Mouse (Mus musculus) neural tube, embryonic 10.5 days (tissue): ENCODE measurements around the gene Yars.
"Not testable (repeated sequence)": the region's sequence is repeated elsewhere in the genome, so short reads cannot be mapped to it uniquely, and the experiment has no call there.

Experiments used
- DNase-seq: peaks from one replicate; pipeline ENCODE4 v3.0.0-alpha.2; 2017; ENCODE audit warnings: low spot score; ENCODE audit errors: extremely low spot score

Yars gene

DNA sequence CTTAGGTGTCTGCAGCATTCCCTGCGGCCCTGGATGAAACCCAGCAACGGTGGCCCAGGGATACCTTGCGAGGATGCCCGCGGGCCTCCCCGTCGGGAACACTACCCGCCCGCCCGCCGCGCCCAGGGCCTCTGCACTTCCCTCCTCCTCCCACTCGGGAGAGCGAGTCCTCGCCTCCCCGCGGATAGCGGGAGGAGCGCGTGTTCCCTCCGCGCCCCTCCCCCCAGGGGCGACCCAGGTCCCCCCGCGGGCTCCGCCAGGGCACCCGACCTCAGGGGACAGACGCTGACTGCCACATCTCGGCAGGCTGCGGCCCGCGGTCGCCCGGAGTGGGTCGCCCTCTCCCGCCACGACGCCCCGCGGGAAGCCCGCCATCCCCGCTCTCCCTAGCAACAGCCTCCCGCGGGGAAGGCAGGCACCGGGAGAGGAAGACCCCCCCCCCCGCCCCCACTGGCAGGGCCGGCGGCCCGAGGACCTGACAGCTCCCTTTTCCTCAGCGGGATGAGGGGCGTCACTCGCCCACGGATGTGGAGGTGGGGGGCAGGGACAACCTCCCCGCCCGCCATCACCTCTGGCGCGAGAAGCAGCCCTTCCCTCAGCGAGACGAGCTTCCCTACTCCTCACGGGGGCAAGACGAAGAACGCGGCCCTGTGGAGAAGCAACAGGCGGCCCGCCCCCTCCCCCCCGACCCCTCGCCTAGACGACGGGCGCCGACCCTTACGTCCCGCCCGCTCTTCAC, 588 bp upstream of the Yars start:
- no peak for DNase-seq

DNA sequence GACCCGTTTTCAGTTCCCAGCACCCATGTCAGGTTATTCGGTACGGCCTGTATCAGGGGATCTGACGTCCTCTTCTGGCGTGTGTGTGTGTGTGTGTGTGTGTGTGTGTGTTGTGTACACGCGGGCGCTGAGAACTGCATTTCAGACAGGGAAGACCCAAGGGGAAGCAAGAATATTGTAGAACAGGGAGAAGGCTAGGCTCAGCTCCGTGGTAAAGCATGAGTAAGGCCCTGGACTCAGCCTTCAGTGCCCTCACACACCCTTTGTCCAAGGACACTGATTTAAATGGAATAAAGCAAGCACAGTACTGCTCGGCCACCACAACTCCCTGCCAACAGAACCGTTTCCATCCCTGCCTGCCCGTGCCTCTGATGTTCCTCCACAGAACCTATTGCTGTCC, 978 bp downstream of the Yars start:
- no peak for DNase-seq

DNA sequence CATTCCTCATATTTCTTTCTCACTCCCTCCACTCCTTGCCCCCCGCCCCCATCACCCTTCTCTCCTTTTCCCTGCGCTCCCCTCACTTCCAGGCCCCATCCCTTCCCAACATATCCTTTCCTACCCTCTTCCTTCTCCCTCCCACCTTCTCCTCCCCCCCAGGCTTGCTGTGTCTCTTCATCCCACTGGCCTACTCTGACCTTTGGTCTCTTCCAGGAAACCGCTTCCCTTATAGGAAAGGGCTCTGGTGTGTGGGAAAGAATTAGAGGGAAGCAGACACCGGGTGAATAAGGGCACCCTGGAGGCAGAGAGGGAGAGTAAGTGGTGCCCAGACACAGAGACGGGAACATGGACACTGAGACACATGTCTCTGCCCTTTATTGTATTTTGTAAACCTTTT, 2.1 kb downstream of the Yars start:
- DNase-seq, result no peak

DNA sequence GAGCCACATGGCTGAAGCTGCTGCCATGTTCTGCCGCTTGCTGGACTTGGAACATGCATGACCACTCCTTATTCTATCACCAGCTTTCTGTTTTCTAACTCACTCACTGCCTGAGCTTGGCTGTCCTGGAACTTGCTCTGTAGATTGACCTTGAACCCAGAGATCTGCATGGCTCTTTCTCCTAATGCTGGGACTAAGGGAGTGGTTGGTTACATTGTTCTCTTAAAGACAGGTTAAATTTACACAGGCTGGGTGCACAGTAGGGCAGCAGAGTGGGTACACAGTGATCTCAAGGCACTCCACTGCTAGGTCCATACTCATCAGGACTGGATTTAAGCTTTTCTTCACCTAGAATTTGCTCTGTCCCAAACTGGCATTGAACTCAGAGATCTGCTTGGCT, 4.7 kb downstream of the Yars start:
- DNase-seq, result no peak

DNA sequence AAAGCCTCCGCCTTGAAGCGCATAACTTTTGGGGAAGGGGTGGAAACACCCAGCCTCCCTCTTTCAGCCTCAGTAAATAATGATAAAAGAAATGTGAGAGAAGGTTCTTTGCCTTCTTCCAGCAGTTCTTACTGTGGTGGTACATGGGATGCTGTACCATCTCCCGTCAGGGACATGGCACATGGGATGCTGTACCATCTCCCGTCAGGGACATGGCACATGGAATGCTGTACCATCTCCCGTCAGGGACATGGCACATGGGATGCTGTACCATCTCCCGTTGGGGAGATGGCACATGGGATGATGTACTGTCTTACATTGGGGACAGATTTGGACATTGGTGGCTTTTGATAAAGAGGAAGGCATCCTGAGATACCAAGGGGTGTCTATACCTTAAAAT, 8.0 kb downstream of the Yars start:
- DNase-seq, result no peak

DNA sequence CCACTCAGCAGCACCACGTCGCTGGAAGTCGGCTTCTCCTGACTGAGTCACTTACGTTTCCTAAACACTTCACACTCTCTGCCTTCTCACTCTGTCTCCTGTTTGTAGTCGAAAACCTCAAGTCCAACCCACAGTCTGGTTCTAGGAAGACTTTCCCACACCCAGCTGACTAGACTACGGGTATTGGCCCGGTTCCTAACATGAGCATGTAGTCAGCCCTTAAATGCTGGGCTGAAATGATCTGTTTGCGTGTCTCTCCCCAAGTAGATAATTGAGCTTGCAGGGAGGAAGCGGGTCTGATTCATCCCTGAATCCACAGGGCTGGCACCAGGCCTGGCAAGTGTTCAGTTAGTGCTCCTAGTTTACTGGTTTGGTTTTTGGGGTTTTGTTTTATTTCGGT, 15.1 kb downstream of the Yars start:
- DNase-seq, result no peak

DNA sequence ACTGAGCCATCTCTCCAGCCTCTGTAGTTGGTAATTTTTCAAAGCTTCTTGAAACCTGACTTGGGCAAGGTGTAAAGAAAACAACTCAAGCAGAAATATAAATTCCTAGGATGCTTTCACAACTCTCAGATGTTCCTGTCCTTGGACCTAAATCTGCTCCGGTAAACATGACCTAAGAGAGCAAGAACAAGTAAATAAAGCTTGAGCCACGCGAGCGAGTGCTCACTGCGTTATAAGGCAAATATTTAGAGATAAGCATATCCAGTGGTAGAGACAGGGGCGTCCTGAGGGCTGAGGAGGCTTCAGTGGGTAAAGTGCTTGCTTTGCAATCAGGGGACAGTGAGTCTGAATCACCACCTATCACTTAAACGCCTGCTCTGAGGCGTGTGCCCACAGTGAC, 17.2 kb downstream of the Yars start:
- DNase-seq, result no peak

DNA sequence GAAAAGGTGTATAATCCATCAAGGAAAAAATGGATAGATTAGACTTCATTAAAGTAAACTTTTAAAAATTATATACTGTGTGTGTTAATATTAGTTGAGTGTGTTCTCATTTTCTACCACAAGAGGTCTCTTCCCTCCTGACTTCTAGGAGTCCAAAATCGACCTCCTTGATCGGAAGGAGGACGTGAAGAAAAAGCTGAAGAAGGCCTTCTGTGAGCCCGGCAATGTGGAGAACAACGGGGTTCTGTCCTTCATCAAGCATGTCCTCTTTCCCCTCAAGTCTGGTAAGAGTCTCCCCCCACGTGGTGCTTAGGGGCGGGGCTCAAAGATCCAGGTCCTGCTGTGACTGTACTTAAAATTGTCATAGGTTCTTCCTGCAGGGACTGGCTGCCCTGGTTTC, 19.9 kb downstream of the Yars start:
- no peak for DNase-seq

DNA sequence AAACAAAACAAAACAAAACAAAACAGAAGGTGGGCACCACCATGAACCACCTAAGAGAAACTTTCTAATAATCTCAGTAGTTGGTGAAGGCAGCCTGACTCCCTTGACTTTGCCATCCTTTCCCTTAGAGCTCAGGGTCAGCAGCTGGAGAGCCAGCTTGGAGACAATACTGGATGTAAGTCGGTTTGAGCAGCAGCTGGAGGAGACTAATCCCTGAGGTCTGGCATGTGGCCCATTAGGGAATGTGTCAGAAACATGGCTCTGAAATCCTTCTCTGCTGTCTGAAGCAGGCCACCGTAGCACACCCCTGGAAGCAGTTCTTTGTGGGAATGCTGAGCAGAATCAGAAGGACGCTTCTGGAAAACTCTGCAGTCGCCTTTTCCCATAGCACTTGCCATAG, 21.9 kb downstream of the Yars start:
- no peak for DNase-seq

DNA sequence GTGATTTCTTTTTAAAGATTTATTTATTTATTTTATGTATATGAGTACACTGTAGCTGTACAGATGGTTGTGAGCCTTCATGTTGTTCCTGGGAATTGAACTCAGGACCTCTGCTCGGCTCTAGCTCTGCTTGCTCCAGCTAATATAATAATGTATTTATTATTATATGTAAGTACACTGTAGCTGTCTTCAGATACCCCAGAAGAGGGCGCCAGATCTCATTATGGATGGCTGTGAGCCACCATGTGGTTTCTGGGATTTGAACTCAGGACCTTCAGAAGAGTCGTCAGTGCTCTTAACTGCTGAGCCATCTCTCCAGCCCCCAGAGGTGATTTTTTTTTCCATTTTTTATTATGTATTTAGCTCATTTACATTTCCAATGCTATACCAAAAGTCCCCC, 22.9 kb downstream of the Yars start:
- DNase-seq, result not testable (repeated sequence)

DNA sequence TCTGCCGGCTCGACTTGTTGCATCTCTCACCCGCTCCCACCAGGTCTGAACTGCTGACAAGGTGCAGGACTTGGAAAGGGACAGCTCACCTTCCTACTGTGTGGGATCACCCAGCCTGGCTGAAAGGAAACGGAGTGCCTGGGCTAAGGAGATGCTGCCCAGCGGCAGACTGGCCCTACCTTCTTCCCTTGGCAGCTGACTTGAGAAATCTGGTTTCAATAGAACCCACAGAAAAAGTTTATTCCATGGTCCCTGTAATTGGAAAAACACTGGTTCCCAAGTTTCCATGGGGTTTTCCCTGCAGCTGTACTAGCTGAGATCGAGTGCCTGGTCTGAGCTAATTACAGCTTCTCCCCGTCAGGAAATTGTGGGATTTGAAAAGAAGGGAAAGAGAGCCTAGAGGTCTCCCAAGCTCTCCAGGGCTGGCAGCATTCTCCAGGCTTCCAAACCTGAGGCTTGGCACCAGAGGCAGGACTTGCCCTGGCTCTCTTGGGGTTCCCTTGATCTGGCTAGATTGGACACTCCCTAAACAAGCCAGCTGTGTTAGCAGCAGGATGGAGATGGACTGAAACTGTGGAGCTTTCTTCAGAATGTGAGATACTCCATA, 29.1 kb downstream of the Yars start:
- DNase-seq, result no peak

DNA sequence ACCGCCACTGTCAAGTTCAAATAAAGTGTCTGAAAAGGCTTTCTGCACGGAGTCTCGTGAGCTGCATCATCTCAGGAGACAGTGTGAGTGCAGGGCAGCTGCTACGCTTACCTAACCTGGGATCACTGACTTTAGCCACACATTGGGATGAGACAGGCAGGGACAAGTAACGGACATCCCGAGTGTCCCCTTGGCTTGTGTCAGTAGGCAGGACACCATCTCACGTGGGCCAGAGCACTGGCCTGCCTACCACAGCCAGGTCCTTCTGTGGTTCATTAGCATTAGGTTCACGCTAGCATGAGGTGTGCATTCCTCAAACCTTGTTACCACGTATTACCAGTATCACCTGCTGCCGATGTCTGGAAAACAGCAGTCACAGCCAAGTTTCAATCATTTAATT, 29.6 kb downstream of the Yars start:
- no peak for DNase-seq

DNA sequence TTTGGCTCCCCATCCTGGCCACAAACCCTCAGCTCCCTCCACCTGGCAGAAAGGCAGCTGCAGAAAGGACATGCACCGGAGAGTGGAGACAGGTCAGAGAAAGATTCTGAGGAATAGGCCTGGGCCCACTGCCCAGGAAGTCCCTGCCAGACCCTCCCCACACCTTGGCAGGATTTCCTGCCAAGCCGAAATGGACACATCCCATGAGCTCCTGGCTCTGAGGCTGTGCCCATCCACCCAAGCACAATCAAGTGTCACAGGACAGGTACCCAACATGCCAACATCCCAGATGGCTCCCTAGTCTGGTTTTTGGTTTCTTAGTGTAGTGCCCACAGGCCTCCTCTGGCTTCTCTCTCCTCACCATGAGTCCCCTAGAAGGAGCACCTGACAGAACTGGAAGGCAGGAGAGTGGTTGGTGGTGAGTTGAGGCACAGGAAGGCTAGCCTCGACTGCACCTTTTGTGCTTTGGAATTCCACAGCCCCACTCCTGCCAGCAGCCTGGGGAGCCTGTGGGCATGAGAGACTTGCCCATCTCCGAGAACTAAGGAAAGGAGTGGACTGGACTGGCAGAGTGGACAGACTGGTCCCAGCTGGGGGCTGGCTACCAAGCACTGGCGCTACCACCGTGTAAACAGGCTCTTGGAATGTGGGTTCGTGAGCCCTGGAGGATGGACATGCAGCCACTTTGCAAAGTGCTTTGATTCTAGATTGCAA, 31.0 kb downstream of the Yars start:
- no peak for DNase-seq

DNA sequence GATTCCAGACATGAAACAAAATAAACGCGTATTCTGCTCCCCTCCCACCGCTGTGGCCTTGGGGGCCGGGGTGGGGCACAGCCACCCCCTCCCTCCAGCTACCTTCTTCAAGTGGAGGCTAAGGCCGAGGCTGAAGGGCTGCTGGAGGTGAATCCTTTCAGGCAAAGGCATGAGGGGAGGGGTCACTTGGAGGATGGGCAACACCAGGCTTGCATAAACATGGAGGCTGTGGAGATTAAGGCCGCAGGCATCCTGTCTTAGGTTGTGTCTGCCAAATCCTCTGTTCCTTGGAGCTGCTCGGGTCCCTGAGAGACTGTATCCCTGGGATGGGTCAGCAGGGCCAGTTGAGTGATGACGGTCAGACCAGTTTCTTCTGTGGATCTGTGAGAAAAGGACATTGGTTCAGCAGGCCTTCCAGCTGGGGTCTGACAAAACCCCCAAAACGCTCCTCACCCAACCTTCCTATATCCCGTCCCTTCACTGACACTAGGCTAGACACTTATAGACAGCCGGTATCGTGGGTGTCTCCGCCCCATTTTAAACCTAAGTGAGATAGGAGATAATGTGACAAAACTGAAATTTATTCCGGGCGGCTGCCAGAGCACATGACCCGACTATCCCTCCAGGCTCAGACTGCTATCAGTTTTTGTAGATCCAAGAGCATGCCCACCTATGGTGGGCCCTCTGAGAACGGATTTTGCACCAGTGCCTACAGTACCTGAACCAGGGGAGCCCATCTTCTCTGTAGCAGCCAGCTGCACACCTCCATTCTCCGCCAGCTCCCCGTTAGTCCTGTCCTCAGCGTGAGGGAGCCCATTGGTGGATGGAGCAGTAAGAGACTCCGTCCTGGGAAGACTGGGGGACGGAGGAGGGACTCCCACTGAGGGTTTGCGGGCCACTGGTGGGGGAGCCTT, 31.8 kb downstream of the Yars start:
- DNase-seq, result no peak

DNA sequence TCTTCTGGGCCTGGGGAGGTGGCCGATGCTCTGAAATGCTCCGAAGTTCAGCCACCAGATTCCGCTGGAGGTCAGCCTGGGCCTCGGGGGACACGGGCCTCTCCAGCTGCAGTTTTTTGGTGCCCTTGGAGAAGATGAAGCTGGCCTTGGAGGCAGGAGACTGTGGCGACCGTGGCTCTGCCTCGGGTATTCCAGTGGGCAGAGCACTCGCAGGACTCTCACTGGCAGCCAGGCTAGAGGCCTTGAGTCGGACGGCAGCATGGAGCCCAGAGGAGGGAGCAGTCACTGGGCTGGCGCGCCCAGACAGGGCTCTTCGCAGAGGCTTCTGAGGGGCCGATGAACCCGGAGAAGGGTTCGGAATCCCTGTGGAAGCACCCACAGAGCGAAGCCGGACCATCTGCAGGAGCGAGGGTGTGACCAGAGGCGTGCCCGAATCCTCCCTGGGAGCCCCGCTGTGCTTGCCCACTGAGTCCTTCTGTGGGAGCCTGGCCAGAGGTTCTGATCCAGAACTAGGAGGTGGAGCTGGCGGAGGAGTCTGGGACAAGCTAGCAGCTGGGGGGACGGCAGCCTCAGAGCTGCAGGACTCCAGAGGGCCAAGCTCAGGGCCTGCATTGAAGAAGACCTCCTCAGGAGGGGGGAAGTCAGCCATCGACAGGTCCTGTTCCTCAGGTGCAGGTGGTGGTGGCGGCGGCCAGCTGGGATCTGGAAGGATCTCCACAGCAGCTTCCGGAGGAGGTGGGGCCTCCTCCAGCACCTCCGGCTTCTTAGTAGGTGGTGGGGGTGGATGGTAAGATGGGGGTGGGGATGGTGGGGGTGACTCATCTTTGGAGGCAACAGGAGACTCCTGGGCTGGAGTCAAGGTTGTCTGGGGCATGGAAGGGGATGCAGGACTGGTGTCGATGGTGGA, 32.7 kb downstream of the Yars start:
- DNase-seq, result no peak

DNA sequence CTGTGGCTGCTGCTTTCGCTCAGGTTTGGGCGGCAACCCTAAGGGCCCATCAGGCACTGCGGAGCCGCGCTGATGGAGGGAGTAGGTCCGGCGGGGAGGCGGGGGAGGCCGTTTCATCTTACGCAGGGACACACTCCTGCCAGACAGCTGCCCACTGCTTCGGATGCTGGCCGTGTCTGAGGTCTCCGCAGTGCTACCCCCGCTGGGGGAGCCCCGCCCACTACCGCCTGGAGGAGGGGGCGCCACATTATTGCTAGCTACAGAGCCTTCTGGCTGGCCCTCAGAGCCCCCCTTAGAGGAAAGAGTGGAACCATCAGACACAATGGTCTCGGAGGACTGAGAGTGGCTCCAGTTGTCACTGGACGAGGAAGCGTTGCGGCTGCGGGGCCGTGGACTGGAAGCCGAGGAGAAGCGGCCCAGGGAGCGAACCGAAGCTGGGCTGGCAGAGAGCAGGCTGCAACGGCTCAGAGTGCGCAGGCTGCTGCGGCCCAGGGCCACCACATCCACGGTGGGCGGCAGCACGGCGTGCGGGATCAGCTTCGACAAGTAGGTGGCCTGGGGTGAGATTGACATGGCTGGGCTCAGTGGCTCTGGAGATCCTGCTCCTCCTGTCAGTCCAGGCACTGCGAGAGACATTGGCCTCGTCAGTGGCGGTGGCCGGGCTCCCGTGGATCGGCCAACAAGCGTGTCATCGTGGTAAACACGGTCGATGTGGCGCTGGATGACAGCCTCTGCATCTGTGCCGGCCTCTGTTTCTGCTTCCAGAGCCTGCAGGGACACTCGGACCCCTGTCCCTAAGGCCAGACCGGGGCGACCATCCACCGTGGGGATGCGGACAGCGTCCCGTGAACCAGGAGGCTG, 34.1 kb downstream of the Yars start:
- DNase-seq, result no peak

DNA sequence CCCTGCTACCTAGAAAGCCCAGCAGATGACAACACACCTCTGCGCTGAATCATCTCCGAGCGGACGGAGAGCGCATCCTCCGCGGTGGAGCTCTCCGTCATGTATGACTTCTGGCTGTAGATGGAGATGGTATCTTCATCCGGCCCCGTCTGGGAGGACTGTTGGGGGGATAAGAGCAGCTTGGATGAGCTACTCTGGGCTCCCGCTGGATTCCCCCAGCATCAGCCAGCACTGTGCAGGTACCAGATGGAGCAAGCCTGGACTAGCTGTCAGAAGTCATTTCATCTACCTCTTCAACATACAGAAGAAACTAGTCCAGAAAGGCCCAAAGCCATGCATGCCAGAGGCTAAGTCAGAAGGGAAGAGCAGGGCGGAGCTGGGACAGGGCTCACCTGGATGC, 35.8 kb downstream of the Yars start:
- no peak for DNase-seq

DNA sequence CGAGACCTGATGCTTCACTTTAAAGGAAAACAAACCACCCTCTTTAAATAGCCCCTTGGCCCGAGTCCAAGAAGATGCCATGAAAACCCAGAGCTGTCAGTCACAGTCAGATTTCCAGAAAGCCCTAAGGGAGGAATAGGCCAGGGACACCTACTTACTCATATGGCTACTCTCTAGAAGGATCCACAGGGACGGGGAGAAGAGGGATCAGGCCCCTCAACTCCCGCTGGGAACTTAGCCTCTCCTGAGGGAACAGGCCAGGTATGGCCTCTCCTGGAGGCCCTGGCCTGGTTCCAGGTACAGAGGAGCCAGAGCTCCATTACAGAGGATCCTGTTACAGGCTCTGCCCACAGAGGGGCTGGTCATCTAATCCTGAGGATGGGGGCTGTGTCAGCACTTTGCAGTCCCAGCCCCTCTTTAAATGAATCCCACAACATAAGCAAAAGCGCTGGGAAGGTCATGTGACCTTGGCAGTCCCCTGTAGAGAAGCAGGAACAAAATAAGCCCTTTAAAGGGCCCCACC, 36.9 kb downstream of the Yars start:
- DNase-seq, result no peak

DNA sequence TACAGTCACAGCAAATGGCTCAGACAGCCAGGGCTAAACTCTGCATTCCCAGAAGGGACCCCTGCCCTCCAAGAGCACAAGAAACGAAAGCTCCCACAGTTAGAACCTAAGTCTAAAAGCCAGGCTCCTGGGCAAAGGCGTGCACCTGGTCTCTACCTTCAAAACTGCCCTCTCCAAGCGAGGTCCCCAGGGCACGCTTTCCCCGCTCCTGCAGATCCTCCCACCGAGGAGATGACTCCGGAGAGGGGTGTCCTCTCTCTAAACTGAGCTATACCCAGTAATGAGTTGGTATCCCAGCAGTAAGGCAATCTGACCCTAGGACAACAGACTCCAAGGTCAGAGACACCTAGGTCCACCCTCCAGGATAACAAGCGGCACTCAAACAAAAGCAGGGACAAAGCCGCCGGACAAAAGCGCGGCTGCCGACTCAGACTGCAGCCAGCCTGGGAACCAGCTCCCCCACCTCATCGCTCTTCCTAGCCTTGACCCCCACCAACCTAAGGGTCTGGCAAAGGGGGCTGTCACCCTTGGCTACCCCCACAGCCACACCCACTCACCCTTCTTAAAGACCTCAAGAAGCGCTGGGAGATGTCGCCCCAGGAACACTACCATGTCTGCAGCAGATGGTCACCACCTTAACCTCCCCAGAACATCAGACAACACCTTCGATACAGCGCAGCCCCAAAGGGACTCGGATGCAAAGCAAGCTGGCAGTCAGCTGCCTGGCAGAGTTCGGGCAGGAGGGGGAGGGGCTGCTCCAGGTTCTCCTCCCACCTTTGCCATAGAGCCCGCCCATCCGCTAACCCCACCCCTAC, 37.8 kb downstream of the Yars start:
- DNase-seq, result no peak
